Mouse (Mus musculus) skeletal muscle tissue, adult 2 months (tissue): ENCODE data around the gene Magi3.
A peak's percentile ranks its signal among the peaks of the same experiment; 100 is the strongest.

Source experiments
- DNase-seq: peaks from one replicate; pipeline ENCODE4 v3.0.0-alpha.2; 2012; ENCODE audit warnings: low read depth, low spot score

Gene Magi3

GRCm38 (mm10) chr3:104032086-104032485 is 188.1 kb downstream of the Magi3 start:
- no peak for DNase-seq

GRCm38 (mm10) chr3:104026938-104027337 is 193.2 kb downstream of the Magi3 start:
- no peak for DNase-seq

GRCm38 (mm10) chr3:104020101-104020500 is 200.1 kb downstream of the Magi3 start:
- DNase-seq, result no peak

DNA sequence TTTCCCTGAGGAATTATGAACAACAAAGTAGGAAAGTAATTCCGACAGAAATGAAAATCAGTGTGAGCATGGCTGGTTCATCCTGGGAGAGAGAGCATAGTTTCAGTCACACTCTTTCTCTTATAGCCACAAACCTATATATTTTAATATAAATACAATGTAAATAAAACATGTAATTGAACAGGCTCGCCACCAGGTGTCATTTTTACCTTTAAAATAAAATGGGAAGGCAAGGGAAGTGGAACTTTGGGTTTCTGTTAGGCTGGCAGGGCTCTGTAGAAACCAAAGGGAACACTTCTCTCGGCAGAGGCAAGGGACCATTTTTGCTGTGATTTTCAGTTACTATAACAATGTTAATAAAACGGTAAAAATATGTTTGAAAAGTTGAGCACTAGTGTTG is 200.7 kb downstream of the Magi3 start:
- no peak for DNase-seq

DNA sequence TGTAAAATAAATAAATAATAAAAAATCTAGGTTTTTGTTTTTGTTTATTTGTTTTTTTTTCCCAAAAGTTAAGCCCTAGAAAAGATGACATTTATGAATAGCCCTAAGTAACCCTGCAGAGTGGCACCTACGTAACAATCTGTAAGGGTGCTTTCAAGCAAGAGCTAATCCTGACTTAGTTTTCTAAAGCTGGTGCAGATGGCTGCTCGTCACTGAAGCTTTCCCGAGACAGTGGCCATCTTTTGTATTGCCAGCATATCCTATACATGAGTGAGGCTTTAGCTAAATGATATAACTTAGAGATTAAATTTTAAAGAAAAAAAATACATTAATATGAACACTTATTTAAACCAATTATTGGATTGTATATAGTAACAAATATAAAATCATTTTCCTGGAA is 202.2 kb downstream of the Magi3 start:
- DNase-seq, result no peak

- no peak for DNase-seq
Observed at GRCm38 (mm10) chr3:104011972-104012371, 208.2 kb downstream of the Magi3 start.

DNA sequence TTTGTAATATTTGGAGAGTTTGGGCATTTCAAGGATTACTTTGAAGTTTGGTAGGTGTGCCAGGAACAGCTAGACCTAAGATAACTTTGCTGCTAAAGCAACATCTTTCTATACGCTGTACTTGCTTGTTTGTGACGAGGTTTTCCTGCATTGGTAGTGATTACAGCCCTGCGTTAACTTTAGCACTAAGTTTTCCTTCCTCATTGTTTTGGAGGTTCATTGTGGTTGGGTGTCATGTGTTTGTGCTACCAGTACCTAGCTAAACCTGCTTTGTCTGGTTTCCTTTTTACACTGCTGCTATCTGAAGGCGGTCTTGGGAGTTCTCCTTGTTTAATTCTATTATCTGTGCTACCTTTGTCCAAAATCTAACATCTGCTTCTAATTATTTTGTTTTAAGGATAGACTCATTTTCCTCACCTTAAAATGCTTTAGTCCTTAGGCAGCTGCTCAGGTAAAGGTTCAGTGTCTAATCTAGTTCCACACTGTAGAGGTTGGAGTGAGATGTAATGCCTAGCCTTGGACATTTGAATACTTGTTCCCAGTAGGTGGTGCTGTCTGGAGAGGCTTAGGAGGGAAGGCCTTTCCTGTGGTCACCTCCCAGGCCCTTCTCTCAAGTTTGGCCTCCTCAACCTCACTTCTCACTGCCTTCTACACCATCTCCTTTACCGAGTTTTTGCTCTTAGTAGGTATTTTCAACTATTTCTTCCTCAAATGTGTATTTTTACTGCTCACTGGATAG is 210.1 kb downstream of the Magi3 start:
- DNase-seq, result no peak

DNA sequence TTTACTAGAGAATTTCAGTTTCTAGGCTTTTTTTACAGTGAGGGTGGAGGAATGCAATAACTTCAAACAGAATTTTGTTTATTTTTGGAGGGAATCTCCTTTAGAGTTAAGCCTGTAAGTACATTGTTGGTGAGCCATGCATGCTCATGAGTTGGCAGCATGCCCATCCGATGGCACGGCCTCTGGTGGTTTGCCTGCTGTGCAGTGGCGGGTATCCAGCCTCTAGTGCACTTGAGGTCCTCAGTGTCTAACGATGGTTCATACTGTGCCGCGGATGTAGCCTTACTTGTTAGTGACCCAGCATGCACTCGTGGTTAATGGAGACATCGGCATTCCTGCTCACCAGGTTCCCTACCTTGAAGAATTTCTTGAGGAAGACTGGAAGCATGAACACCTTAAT is 212.7 kb downstream of the Magi3 start:
- DNase-seq, result no peak

DNA sequence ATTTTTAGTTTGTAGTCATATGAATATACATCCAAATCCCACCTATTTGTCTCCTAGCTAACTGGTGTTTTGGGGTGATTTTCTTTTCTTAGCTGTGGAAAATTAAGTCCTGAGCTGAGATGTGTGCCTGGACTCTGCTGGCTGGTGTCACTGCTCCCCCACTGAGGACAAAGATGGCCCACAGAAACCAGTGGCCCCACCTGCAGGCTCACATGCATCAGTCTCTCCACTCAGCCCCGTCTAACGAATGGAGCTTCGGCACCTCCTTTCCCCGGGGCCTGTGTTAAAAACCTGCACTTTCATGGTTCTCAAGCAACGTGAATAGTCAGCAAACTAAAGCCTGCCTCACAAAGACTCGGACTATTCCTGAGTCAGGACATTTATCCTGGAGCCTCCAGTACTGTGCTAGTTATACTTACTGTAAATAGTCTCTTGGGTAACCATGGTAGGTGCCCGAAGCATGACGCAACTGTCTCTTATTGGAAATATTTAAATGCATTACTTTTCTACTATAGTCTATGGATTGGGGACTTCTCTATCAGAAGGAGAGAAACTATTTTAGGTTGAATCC is 213.2 kb downstream of the Magi3 start:
- DNase-seq, result no peak

DNA sequence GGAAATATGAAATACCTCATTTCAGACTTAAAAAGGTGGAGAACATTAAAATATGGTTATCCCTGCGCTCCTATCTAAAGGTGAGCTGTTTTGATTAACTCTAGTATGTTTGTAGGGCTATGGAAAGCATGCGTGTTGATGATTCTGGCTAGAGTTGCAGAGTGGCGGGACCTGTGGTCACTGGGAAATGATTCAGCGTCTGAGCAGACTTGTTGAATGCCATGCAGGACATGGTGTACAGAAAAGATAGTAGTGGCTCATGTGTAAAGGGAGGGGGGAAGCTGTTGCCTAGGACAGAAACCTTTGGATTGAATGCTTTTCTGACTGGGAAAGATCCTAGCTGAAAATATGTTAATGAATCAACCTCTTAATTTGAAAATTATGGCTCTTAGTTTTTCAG is 221.4 kb downstream of the Magi3 start:
- DNase-seq, result no peak

DNA sequence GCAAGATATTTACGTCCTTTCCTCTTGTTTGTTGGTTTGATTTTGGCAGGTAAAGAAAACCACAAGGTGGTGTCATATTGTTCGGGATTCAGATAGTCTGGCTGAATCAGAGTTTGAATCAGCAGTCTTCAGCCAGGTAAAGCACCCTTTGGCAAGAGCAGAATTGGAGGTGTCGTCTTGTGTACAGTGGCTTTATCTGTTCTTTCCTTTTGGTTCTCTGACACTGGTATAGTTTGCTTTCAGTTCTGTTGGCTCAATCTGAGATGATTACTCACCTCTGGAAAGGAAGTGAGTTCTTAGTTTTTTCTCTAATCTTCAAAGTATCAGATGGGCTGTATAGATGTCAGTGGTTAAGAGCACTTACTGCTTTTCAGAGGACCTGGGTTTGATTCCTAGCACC is 228.9 kb downstream of the Magi3 start:
- DNase-seq, result no peak

DNA sequence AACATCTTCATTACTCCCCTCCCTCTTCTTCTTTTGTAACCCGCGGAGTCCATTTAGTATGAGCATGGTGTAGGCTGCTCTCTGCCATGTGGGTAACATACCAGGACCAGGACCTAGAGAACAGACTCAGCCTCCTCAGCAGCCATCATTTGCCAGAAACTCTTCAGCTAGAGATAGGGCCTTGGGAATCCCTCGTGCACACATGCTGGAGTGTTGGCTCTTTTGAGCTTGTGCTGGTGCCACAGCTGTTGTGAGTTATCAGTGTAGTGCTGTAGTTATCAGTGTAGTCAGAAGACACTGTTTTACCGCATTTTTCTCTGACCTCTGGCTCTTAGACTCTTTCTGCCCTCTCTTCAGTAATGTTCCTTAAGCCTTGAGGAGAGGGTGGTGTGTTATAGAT is 230.8 kb downstream of the Magi3 start:
- DNase-seq, result no peak

GRCm38 (mm10) chr3:103987831-103988432 is 232.2 kb downstream of the Magi3 start:
- no peak for DNase-seq

DNA sequence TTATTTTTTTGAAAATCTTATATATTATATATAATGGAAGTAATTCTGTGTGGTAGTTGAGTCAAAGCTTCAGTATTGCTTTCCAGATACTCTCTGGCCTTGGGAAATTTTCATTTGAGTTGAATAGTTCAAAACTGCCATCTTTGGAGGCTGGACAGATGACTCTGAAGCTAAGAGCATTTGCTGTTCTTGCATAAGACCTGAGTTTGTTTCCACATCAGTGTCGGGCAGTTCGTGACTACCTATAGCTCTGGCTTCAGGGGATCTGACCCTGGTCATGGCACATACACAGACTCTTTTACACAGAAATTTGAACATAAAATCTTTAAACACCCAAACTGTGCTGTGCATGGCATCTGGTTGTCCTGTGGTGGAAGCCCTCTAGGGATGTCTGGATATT is 235.0 kb downstream of the Magi3 start:
- no peak for DNase-seq

- no peak for DNase-seq
Observed at GRCm38 (mm10) chr3:103984556-103984955, 235.6 kb downstream of the Magi3 start.

DNA sequence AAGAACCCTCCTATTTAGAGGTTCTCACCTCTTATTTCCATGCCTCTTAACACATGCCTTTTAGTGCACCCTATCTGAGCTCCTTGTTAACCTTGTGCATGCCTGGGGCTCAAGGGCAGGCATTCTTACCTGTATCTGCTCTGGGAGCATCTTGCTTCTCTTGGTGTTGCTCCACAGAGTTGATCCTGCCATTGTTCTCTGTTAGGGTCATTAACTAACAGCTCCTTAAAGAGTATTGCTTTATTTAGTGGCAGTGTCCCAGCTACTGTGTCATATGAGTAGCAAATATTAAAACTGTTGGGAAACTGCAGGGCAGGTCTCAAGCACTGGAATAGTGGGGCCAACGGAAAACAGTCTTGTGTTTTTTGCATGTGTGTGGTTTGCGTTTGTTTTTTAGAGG is 249.0 kb downstream of the Magi3 start:
- DNase-seq, result no peak

DNA sequence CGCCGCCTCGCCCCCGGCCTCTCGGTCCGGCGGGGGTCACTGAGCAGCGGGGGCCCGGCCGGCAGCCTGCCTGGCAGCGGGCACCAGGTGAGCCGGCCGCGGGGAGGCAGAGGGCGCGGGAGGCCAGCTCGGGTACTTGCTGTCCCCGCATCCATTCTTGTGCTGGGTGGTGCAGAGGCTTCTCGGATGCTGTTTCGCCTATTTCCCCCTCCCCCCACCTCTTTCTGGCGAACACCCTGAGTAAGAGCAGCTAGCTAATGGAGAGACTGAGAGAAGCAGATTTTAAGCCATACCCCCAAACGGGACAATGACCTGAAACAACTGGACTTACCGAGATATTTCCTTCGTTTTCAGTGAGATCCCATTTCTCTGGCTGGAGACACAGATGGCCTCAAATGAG is 251.5 kb downstream of the Magi3 start:
- DNase-seq, result peak; percentile 5

DNA sequence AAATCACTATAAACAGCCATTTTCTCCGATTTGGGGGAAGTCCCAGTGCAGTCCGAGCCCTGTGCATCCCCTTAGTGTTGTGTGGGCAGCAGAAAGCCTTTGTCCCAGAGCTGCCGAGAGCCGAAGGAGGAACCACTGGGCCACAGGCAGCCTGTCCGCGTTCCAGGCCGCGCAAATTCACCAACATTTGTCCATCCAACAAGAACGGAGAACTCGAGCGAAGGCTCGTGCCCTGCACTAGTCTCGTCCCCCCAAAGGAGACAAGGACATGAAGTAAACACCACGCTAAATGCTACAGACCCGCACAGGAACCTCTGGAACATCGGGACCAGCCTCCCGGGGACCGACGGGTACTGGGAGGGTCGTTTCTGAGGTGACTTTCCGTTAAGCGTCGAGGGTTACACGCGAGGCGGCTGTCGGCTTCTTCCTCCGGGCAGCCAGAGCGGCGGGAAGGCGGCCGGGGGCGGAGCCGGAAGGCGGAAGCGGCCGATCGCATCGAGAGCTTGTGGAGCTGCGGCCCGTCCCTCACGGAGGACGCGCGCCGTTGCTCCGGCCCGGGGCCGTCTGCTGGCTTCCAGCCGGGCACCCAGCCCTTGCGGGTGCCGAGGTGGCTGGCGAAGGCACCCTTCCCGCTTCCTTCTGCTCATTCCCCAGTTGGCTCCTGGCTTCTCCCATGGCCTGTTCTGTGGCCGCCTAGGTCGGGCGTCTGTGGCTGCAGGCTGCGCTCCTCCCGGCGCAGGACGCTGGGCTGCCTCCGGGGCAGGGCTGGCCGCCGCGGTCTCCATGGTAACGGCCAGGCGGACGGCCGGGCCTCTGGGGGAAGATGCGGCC is 252.1 kb downstream of the Magi3 start, which contains the start of gene Phtf1:
Gene Phtf1 (plus strand): TSS at position 250 of the 831 bp plus-strand sequence.
- peak; percentile 60 for DNase-seq

DNA sequence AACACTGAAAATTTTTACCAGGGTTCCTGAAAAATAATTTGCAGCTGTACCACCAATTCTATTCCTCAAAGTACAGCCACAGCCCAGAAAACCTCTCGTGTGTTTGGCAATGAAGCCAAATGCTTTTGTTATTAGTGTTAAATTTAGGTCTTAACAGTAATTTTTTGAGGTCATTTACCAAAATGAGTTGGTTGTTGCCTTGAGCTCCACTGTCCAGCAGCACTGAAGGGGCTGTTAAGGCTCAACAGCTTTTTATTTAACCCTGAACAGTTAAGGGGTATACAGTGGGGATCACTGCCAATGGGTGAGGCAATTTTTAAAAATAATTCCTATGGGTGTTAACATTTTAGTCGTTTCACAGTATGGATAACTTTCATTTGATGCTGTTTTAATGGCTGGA is 252.9 kb downstream of the Magi3 start:
- no peak for DNase-seq
